Mouse (Mus musculus) liver, adult (tissue): ENCODE measurements around the gene Arhgap21.

Experiments used
- GATA4 ChIP-seq: IDR thresholded peaks from 2 replicates; pipeline ENCODE4 v1.6.1; 2014; ENCODE audit warnings: mild to moderate bottlenecking, low read length; ENCODE audit not compliant: insufficient replicate concordance

Arhgap21 gene

GRCm38 (mm10) chr2:20928454-20928853, 40.2 kb downstream of the Arhgap21 start:
- TF ChIP-seq GATA4, result no peak

GRCm38 (mm10) chr2:20924938-20925337, 43.7 kb downstream of the Arhgap21 start:
- TF ChIP-seq GATA4, result no peak

- no peak for TF ChIP-seq GATA4
Observed at GRCm38 (mm10) chr2:20922366-20922765, 46.3 kb downstream of the Arhgap21 start.

- TF ChIP-seq GATA4, result no peak
Observed at GRCm38 (mm10) chr2:20921558-20921957, 47.1 kb downstream of the Arhgap21 start.

GRCm38 (mm10) chr2:20921021-20921420, 47.7 kb downstream of the Arhgap21 start:
- TF ChIP-seq GATA4, result no peak

GRCm38 (mm10) chr2:20914531-20915320, 54.0 kb downstream of the Arhgap21 start:
- TF ChIP-seq GATA4, result no peak

GRCm38 (mm10) chr2:20913019-20913415, 55.7 kb downstream of the Arhgap21 start:
- TF ChIP-seq GATA4, result no peak

GRCm38 (mm10) chr2:20912348-20913018, 56.2 kb downstream of the Arhgap21 start:
- TF ChIP-seq GATA4, result no peak

- no peak for TF ChIP-seq GATA4
Observed at GRCm38 (mm10) chr2:20910446-20910845, 58.2 kb downstream of the Arhgap21 start.

GRCm38 (mm10) chr2:20909404-20909803, 59.3 kb downstream of the Arhgap21 start:
- no peak for TF ChIP-seq GATA4

GRCm38 (mm10) chr2:20907291-20907690, 61.4 kb downstream of the Arhgap21 start:
- TF ChIP-seq GATA4, result no peak

GRCm38 (mm10) chr2:20905411-20905810, 63.3 kb downstream of the Arhgap21 start:
- no peak for TF ChIP-seq GATA4

GRCm38 (mm10) chr2:20902981-20903645, 65.6 kb downstream of the Arhgap21 start:
- TF ChIP-seq GATA4, result no peak

GRCm38 (mm10) chr2:20901916-20902315, 66.8 kb downstream of the Arhgap21 start:
- no peak for TF ChIP-seq GATA4

GRCm38 (mm10) chr2:20899301-20899700, 69.4 kb downstream of the Arhgap21 start:
- no peak for TF ChIP-seq GATA4

- no peak for TF ChIP-seq GATA4
Observed at GRCm38 (mm10) chr2:20898684-20899083, 70.0 kb downstream of the Arhgap21 start.
